Mouse (Mus musculus) neural tube, postnatal 0 days (tissue): ENCODE results near the gene Phkg2. TPM values are rescaled to one million over a fixed set of nuclear protein-coding genes. Genes with fewer than 3 reads are reported as not detected.

ENCODE experiments used
- polyA plus RNA-seq: library from polyadenylated mRNA; unstranded; fragments of >200 nt; fragmentation: Nextera tagmentation; extraction: Ambion mirVana; gene quantifications from 2 replicates; pipeline ENCODE4 v1.2.1, GENCODE M21; 2015

Phkg2 gene
- 52.7 and 66.9 TPM in 2 replicates for polyA plus RNA-seq

DNA sequence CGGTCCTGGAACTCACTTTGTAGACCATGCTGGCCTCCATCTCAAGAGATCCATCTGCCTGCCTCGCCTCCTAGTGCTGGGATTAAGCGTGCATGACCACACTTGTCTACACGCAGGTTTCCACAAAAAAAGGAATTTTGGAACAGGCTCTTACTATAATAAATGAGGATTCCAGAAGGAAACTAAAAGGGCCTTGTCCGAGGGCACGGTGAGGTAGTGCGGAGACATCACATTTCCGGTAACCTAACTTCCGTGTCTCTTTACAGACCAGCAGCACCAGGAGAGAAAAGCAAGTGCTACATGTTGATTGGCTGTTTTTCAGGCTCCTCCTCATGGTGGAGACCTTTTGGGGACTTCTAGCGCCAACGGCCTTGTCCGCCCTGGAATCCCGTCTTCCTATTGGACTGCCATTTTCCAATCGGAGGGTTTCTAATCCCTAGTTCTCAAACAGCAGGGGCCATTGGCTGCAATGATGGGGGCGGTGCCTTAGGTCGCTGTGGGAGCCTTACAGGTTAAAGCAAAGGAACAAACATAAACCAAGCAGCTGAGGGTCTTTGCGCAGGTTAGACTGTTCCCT, at the start of gene Phkg2:
Gene Phkg2, plus strand, starts transcription at position 446 of the 577 bp plus-strand sequence.

GRCm38 (mm10) chr7:127561340-127561858, 11.7 kb upstream of the Phkg2 start, which contains the start of gene Tmem265:
Gene Tmem265, plus strand, starts transcription at chr7:127561390.

GRCm38 (mm10) chr7:127588011-127588871, 15.1 kb downstream of the Phkg2 start, which contains the start of the genes Ccdc189 and Rnf40:
Gene Ccdc189, minus strand, starts transcription at chr7:127588595.
Gene Rnf40, plus strand, starts transcription at chr7:127588767.

GRCm38 (mm10) chr7:127614891-127615843, 42.0 kb downstream of the Phkg2 start, which contains the start of gene Zfp629:
Gene Zfp629, minus strand, starts transcription at chr7:127615797.

Other genes with a start within 250 kb of the Phkg2 start
- 12.9 and 13.5 TPM in 2 replicates for gene Zfp768, start 227.8 kb upstream of the Phkg2 start, polyA plus RNA-seq
- gene Zfp747, start 197.3 kb upstream of the Phkg2 start, polyA plus RNA-seq, result 5.5 and 6.6 TPM in 2 replicates
- 2.9 and 3.1 TPM in 2 replicates for gene 9130019O22Rik, start 186.2 kb upstream of the Phkg2 start, polyA plus RNA-seq
- gene E430018J23Rik, start 179.7 kb upstream of the Phkg2 start, polyA plus RNA-seq, result 2.8 and 3.1 TPM in 2 replicates
- 3.2 and 3.8 TPM in 2 replicates for gene Zfp764, start 166.5 kb upstream of the Phkg2 start, polyA plus RNA-seq
- gene Zfp688, start 151.3 kb upstream of the Phkg2 start, polyA plus RNA-seq, result 31.8 and 32.0 TPM in 2 replicates
- gene Zfp689, start 124.2 kb upstream of the Phkg2 start, polyA plus RNA-seq, result 8.2 and 11.7 TPM in 2 replicates
- 26.2 and 33.0 TPM in 2 replicates for gene Prr14, start 113.7 kb upstream of the Phkg2 start, polyA plus RNA-seq
- 11.1 and 12.2 TPM in 2 replicates for gene Fbrs, start 94.1 kb upstream of the Phkg2 start, polyA plus RNA-seq
- 33.7 and 40.4 TPM in 2 replicates for gene Srcap, start 61.4 kb upstream of the Phkg2 start, polyA plus RNA-seq
- 9.9 and 12.0 TPM in 2 replicates for gene Gm42715, start 53.8 kb upstream of the Phkg2 start, polyA plus RNA-seq
- 4.3 and 4.5 TPM in 2 replicates for gene Tmem265, start 11.9 kb upstream of the Phkg2 start, polyA plus RNA-seq
- gene Ccdc189, start 15.3 kb downstream of the Phkg2 start, polyA plus RNA-seq, result 9.6 and 12.3 TPM in 2 replicates
- 26.0 and 28.3 TPM in 2 replicates for gene Rnf40, start 15.4 kb downstream of the Phkg2 start, polyA plus RNA-seq
- 11.1 and 11.4 TPM in 2 replicates for gene Zfp629, start 42.5 kb downstream of the Phkg2 start, polyA plus RNA-seq
- 59.4 and 60.7 TPM in 2 replicates for gene Bcl7c, start 135.6 kb downstream of the Phkg2 start, polyA plus RNA-seq
- 5.3 and 5.8 TPM in 2 replicates for gene Ctf1, start 139.4 kb downstream of the Phkg2 start, polyA plus RNA-seq
- 0.08 TPM in 1 of 2 replicates, not detected in the other for gene Ctf2, start 158.8 kb downstream of the Phkg2 start, polyA plus RNA-seq
- gene Fbxl19, start 171.2 kb downstream of the Phkg2 start, polyA plus RNA-seq, result 7.4 and 8.8 TPM in 2 replicates
- 13.2 and 13.7 TPM in 2 replicates for gene Orai3, start 196.5 kb downstream of the Phkg2 start, polyA plus RNA-seq
- gene Setd1a, start 203.3 kb downstream of the Phkg2 start, polyA plus RNA-seq, result 17.7 and 18.5 TPM in 2 replicates
- not detected in 2 replicates for gene Gm49388, start 212.3 kb downstream of the Phkg2 start, polyA plus RNA-seq
- gene Hsd3b7, start 227.3 kb downstream of the Phkg2 start, polyA plus RNA-seq, result 12.2 and 12.5 TPM in 2 replicates